Mouse (Mus musculus) lung, embryonic 15.5 days (tissue): ENCODE results near the gene Cyp3a11. TPM values are rescaled to one million over a fixed set of nuclear protein-coding genes. Genes with fewer than 3 reads are reported as not detected.

Experiments used
- polyA plus RNA-seq: library from polyadenylated mRNA; unstranded; fragments of >200 nt; fragmentation: Nextera tagmentation; extraction: Ambion mirVana; gene quantifications from 2 replicates; pipeline ENCODE4 v1.2.1, GENCODE M21; 2015

The Cyp3a11 gene
- polyA plus RNA-seq, 1 experiment from 2014 or later: not detected

Other genes with a start within 250 kb of the Cyp3a11 start
- gene Cyp3a41a, start 159.8 kb downstream of the Cyp3a11 start, polyA plus RNA-seq: not detected in 2 replicates
- gene Cyp3a44, start 74.1 kb downstream of the Cyp3a11 start, polyA plus RNA-seq: not detected in 2 replicates
- gene Cyp3a25, start 129.7 kb upstream of the Cyp3a11 start, polyA plus RNA-seq: not detected in 2 replicates
- gene Cyp3a59, start 199.3 kb upstream of the Cyp3a11 start, polyA plus RNA-seq: not detected in 2 replicates